Mouse (Mus musculus): ENCODE measurements around the gene Rbfox1. TPM values are rescaled to one million over a fixed set of nuclear protein-coding genes. Genes with fewer than 3 reads are reported as not detected.

Gene Rbfox1
- polyA plus RNA-seq, 1 experiment = not detected

DNA sequence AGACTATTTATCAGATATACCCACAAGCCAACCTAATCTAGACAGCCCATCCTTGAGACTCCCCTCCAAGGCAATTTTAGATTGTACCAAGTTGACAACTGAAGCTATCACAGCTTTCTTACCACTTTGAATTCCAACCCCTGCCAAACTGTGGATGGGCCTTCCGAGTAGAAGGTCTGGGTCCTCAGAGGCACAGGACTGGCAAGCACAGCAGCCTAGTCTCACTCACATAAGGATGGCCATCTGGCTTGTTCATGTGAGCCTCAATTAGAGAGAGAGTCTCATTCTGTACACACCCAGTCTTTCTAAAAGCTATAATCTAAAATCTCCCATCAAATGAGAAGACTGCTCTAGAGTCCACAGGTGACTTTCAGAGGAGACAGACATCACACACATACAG is 1173.4 kb downstream of the Rbfox1 start:
- peaks cover 3% of the 10 kb centered on the region for H3K4me1 ChIP-seq (ENCODE audit: control insufficient read depth, insufficient read depth, low read length)
- no peak for TF ChIP-seq POLR2A (IDR thresholded peaks at IDR 0.05; ENCODE audit: borderline replicate concordance, low read depth, low read length)
- TF ChIP-seq CTCF (IDR thresholded peaks at IDR 0.05; ENCODE audit: low read depth, low read length) = no peak
- no peak overlapping the region for H3K27ac ChIP-seq (ENCODE audit: insufficient read depth, low read depth, low read length)
- no peak overlapping the region for H3K4me3 ChIP-seq (ENCODE audit: insufficient read depth, low read length)

DNA sequence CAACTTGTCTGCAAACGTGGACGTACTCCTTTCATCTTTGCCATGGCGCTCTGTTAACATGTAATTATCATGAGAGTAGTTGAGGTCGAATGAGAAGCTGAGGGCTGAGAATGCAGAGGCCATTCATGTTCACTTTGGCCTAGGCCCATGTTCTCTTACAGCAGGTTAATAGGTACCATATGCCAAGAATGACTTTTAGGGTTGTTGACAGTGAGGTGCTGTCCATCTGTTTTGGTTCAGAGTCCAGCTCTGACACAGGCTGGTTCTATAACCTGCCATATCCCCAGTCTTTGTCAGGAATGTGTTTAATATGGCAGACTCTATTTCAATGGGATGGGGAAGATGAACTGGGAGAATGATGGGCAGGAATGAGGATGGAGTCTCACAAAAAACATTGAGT is 1174.4 kb downstream of the Rbfox1 start:
- no peak overlapping the region for H3K4me3 ChIP-seq (ENCODE audit: insufficient read depth, low read length)
- H3K27ac ChIP-seq (ENCODE audit: insufficient read depth, low read depth, low read length) = no peak overlapping the region
- peaks cover 3% of the 10 kb centered on the region for H3K4me1 ChIP-seq (ENCODE audit: control insufficient read depth, insufficient read depth, low read length)
- no peak for TF ChIP-seq POLR2A (IDR thresholded peaks at IDR 0.05; ENCODE audit: borderline replicate concordance, low read depth, low read length)
- TF ChIP-seq CTCF (IDR thresholded peaks at IDR 0.05; ENCODE audit: low read depth, low read length) = no peak

DNA sequence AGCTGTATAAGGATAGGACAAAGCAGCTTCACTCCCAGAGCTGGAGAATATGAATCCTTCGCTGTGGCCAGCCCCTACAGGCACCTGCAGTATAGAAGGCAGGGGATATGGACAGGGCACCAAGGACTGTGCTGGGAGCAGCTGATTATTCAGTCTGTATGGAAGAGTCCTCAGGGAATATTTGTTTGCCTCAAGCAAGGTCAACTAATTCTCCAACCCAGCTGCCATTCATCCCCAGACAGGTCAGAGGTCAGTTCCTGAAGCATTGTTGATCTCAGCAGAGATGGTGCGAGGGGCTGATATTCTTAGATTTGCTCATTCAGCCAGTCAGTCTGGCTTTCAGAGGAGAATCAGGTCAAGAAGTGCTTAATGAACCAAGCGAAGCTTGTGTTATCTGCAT is 1175.7 kb downstream of the Rbfox1 start:
- Histone ChIP-seq H3K4me3 (ENCODE audit: insufficient read depth, low read length) (no peak overlapping the region), H3K27ac (ENCODE audit: insufficient read depth, low read depth, low read length) (no peak overlapping the region), H3K4me1 (ENCODE audit: control insufficient read depth, insufficient read depth, low read length) (peaks cover 3% of the 10 kb centered on the region)
- TF ChIP-seq CTCF (IDR thresholded peaks at IDR 0.05; ENCODE audit: low read depth, low read length) = no peak
- TF ChIP-seq POLR2A (IDR thresholded peaks at IDR 0.05; ENCODE audit: borderline replicate concordance, low read depth, low read length) = no peak

DNA sequence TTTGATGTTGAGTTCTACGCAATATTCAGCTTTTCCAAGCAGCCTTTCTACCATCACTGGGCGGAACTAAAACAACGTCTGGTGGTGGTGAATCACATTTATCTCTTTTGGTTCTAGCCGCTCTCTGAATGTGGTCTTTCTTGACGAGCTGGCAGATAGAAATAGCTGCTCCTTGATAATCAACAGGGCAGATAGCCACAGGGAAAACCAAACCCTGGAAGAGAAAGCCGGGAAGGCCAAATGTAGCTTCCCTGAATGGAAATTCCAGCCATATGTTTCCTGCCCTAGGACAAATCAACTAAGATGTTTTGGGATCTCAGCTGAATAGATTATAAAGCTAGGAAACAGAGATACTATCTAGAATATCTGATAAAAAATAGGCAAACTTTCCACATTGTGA is 1177.4 kb downstream of the Rbfox1 start:
- Histone ChIP-seq H3K4me1 (ENCODE audit: control insufficient read depth, insufficient read depth, low read length) (peaks cover 3% of the 10 kb centered on the region), H3K27ac (ENCODE audit: insufficient read depth, low read depth, low read length) (no peak overlapping the region), H3K4me3 (ENCODE audit: insufficient read depth, low read length) (no peak overlapping the region)
- TF ChIP-seq POLR2A (IDR thresholded peaks at IDR 0.05; ENCODE audit: borderline replicate concordance, low read depth, low read length) (no peak), CTCF (IDR thresholded peaks at IDR 0.05; ENCODE audit: low read depth, low read length) (no peak)

DNA sequence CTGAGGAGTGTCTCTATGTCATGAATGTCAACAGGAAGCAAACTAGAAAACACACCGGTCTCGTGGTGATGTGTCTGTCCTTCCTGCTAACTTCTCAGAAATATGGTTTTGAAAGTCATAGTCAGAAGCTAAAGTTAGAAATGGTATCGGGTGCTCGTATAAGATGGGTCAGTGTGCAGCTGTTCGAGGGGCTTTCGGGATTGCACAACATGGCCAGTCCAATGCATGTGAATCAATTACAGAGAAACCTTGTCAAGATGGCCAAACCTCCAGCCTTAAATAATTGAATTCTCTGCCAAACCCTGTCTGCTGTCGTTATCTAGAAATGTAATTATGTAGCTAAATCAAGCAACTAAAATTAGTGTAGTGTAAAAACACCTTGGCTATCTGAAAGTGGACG is 1182.0 kb downstream of the Rbfox1 start:
- Histone ChIP-seq H3K27ac (ENCODE audit: insufficient read depth, low read depth, low read length) (no peak overlapping the region), H3K4me1 (ENCODE audit: control insufficient read depth, insufficient read depth, low read length) (no peaks in the 10 kb centered on the region), H3K4me3 (ENCODE audit: insufficient read depth, low read length) (no peak overlapping the region)
- TF ChIP-seq POLR2A (IDR thresholded peaks at IDR 0.05; ENCODE audit: borderline replicate concordance, low read depth, low read length) (no peak), CTCF (IDR thresholded peaks at IDR 0.05; ENCODE audit: low read depth, low read length) (no peak)

DNA sequence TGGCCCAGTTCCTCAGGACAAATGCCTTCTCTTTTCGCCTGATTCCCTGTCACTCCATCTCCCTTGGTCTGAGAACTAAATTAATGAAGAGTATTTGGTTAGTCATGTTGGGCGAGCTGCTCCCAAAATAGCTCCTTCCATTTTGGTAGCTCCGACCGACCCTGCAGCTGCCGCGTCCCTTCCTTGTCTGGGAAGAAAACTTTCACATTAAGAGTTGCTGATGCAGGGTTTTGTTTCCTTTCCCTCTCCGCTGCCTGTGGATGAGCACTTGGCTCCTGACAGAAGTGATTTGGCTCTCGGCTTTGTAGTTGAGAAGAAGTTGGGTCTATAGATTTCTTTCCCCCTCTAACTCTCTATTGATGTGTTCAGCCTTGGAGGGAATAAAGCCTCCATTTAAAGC is 1184.4 kb downstream of the Rbfox1 start:
- Histone ChIP-seq H3K27ac (ENCODE audit: insufficient read depth, low read depth, low read length) (no peak overlapping the region), H3K4me3 (ENCODE audit: insufficient read depth, low read length) (no peak overlapping the region), H3K4me1 (ENCODE audit: control insufficient read depth, insufficient read depth, low read length) (no peaks in the 10 kb centered on the region)
- TF ChIP-seq POLR2A (IDR thresholded peaks at IDR 0.05; ENCODE audit: borderline replicate concordance, low read depth, low read length) (no peak), CTCF (IDR thresholded peaks at IDR 0.05; ENCODE audit: low read depth, low read length) (no peak)

DNA sequence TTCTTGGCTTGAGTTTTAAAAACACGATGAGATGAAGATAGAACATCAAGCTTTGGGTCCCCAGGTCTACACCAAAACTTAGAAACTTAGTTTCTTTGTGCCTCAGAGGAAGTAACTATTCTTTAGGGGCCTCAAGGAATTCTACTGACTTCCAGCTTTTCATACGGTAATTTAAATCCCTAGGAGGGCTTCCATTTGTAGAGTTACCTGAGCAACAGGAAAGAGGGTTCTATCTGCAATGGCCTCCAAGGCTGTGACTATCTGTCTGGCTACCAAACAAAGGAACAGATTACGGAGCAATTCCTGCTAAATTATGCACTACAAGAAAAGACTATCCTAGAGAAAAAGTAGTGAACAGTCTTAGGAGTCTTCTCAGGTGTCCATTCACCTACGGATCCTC is 1189.6 kb downstream of the Rbfox1 start:
- Histone ChIP-seq H3K4me3 (ENCODE audit: insufficient read depth, low read length) (no peak overlapping the region), H3K4me1 (ENCODE audit: control insufficient read depth, insufficient read depth, low read length) (no peaks in the 10 kb centered on the region), H3K27ac (ENCODE audit: insufficient read depth, low read depth, low read length) (no peak overlapping the region)
- TF ChIP-seq POLR2A (IDR thresholded peaks at IDR 0.05; ENCODE audit: borderline replicate concordance, low read depth, low read length) (no peak), CTCF (IDR thresholded peaks at IDR 0.05; ENCODE audit: low read depth, low read length) (no peak)

DNA sequence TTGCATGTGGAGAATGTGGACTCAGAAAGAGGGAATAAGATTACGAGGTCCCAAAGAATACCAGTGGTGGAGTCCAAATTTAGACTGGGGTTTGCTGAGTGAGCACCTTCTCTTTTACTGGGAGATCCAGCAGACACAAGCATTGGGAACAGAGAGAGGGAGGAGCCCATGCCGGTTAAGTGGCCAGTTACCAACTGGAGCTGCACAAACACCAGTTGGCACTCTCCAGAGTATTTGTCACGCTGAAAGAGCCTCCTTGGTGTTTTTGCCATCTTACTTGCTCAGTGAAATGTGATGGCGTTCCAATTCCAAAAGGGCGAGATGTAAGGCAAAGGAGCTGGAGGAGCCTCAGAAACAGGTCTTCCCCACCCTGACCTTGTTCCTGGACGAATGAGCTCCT is 1190.6 kb downstream of the Rbfox1 start:
- TF ChIP-seq CTCF (IDR thresholded peaks at IDR 0.05; ENCODE audit: low read depth, low read length) (no peak), POLR2A (IDR thresholded peaks at IDR 0.05; ENCODE audit: borderline replicate concordance, low read depth, low read length) (no peak)
- no peak overlapping the region for H3K4me3 ChIP-seq (ENCODE audit: insufficient read depth, low read length)
- H3K27ac ChIP-seq (ENCODE audit: insufficient read depth, low read depth, low read length) = no peak overlapping the region
- H3K4me1 ChIP-seq (ENCODE audit: control insufficient read depth, insufficient read depth, low read length) = no peaks in the 10 kb centered on the region

DNA sequence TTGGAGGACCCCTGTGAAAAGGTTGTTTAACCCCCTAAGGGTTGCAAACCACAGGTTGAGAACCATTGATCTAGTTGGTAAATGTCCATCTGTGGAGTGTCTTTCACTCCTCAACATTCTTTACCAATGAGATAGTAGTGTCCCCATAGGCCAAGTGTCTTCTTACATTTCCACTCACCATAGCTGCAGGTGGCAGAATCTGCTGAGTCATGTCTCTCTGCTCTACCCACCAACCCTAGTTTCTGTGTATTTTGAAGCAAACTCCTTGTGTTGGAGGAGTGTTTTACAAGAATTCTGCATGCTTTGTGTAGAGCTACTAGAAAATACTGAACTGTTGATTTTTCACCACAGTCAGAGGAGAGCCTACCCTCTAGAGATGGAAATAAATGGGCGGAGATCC is 1191.2 kb downstream of the Rbfox1 start:
- no peak overlapping the region for H3K27ac ChIP-seq (ENCODE audit: insufficient read depth, low read depth, low read length)
- no peak for TF ChIP-seq POLR2A (IDR thresholded peaks at IDR 0.05; ENCODE audit: borderline replicate concordance, low read depth, low read length)
- TF ChIP-seq CTCF (IDR thresholded peaks at IDR 0.05; ENCODE audit: low read depth, low read length) = no peak

DNA sequence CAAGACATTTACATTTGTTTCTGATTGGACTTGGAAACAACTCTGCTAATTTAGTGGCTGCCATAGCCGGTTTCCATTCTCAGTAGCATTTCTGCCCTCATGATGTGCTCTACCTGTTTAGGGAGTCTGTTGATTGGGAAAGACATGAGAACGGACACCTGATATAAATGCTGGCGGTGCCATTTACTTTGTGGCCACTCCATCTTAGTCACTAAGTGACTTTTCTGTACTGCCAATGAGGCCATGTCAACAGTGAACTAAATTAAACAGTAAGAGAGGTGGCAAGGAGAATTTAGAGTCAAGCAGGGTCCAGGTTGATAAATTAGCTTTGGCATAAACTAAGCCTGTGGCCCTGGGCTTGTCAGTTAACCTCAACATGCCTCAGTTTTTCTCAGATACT is 1191.6 kb downstream of the Rbfox1 start:
- Histone ChIP-seq H3K4me3 (ENCODE audit: insufficient read depth, low read length) (no peak overlapping the region), H3K27ac (ENCODE audit: insufficient read depth, low read depth, low read length) (no peak overlapping the region), H3K4me1 (ENCODE audit: control insufficient read depth, insufficient read depth, low read length) (no peaks in the 10 kb centered on the region)
- TF ChIP-seq CTCF (IDR thresholded peaks at IDR 0.05; ENCODE audit: low read depth, low read length) (no peak), POLR2A (IDR thresholded peaks at IDR 0.05; ENCODE audit: borderline replicate concordance, low read depth, low read length) (no peak)

More for the DNA sequence above, 1191.2 kb downstream of the Rbfox1 start:
- no peaks in the 10 kb centered on the region for H3K4me1 ChIP-seq (ENCODE audit: control insufficient read depth, insufficient read depth, low read length)
- H3K4me3 ChIP-seq (ENCODE audit: insufficient read depth, low read length) = no peak overlapping the region

DNA sequence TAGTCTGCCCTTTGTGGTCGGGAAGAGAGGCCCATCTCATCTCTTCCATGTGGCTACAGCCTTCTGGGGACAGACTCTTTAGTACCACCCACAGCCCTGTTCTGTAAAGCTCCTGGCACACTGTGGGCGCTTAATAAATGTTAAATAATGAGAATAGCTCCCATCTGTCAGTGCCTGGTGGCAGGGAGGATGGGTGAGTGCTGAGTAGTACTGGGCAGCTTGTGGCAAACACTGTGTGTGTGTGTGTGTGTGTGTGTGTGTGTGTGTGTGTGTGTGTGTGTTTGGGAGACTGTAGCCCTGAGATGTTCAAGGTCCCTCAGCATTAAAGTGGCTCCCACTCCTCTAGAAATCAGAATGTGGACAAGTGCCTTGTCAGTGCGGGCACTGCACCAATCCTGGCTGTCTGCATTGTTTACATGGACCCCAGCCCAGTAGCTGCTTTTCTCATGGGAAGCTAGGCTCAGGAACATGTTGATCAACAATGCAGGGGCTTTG is 1196.0 kb downstream of the Rbfox1 start:
- TF ChIP-seq CTCF (IDR thresholded peaks at IDR 0.05; ENCODE audit: low read depth, low read length) (no peak), POLR2A (IDR thresholded peaks at IDR 0.05; ENCODE audit: borderline replicate concordance, low read depth, low read length) (no peak)
- H3K4me3 ChIP-seq (ENCODE audit: insufficient read depth, low read length) = no peak overlapping the region
- no peaks in the 10 kb centered on the region for H3K4me1 ChIP-seq (ENCODE audit: control insufficient read depth, insufficient read depth, low read length)
- no peak overlapping the region for H3K27ac ChIP-seq (ENCODE audit: insufficient read depth, low read depth, low read length)

Measured in bone marrow macrophage, adult 2 months (primary cell).